Mouse (Mus musculus) embryonic facial prominence, embryonic 14.5 days (tissue): ENCODE results near the gene Rasgef1c. TPM values are rescaled to one million over a fixed set of nuclear protein-coding genes. Genes with fewer than 3 reads are reported as not detected.
A peak's percentile ranks its signal among the peaks of the same experiment; 100 is the strongest.

Source experiments
- ATAC-seq: fragments of 200-750 bp; cut with Nextera tagmentation; 2 replicates; pipeline ENCODE4 v1.8.0; 2017; ENCODE audit warnings: low read depth, moderate number of reproducible peaks, moderate TSS enrichment
- DNase-seq: peaks from one replicate; pipeline ENCODE4 v3.0.0-alpha.2; 2015; ENCODE audit warnings: low spot score
- H3K27ac ChIP-seq: fragments of 300-500 bp; sonication (generic); replicated peaks from 2 replicates; pipeline ENCODE4 v1.5.1; 2014; ENCODE audit warnings: low read depth, mild to moderate bottlenecking, low read length, moderate library complexity
- H3K27me3 ChIP-seq: fragments of 300-500 bp; sonication (generic); replicated peaks from 2 replicates; pipeline ENCODE4 v1.6.1; 2014; ENCODE audit warnings: low read length; ENCODE audit not compliant: control insufficient read depth, insufficient read depth
- H3K36me3 ChIP-seq: fragments of 300-500 bp; sonication (generic); 2 replicates; pipeline ENCODE4 v1.6.1; 2014; ENCODE audit warnings: low read length, mixed read lengths; ENCODE audit not compliant: control insufficient read depth, insufficient read depth
- H3K4me1 ChIP-seq: fragments of 300-500 bp; sonication (generic); 2 replicates; pipeline ENCODE4 v1.6.1; 2014; ENCODE audit warnings: antibody characterized with exemption, low read length; ENCODE audit not compliant: control insufficient read depth, insufficient read depth
- H3K4me2 ChIP-seq: fragments of 300-500 bp; sonication (generic); 2 replicates; pipeline ENCODE4 v1.6.1; 2014; ENCODE audit warnings: low read depth, mild to moderate bottlenecking, low read length, moderate library complexity, mixed read lengths
- H3K4me3 ChIP-seq: fragments of 300-500 bp; sonication (generic); 2 replicates; pipeline ENCODE4 v1.5.1; 2014; ENCODE audit warnings: low read depth, mild to moderate bottlenecking, low read length
- H3K9ac ChIP-seq: fragments of 300-500 bp; sonication (generic); 2 replicates; pipeline ENCODE4 v1.6.1; 2014; ENCODE audit warnings: low read depth, mild to moderate bottlenecking, low read length, moderate library complexity, mixed read lengths
- H3K9me3 ChIP-seq: fragments of 300-500 bp; sonication (generic); 2 replicates; pipeline ENCODE4 v1.6.1; 2016; ENCODE audit warnings: low read length; ENCODE audit not compliant: control insufficient read depth
- WGBS: fragments of 180-500 bp; shearing (Covaris S2); extraction: QIAGEN DNeasy Blood & Tissue Kit; methylation state at CpG from one replicate; pipeline ENCODE4 v1.1.7; 2014; 5-methylcytosine and 5-hydroxymethylcytosine counted together
- polyA plus RNA-seq: library from polyadenylated mRNA; unstranded; fragments of >200 nt; fragmentation: Nextera tagmentation; extraction: Ambion mirVana; gene quantifications from 2 replicates; pipeline ENCODE4 v1.2.1, GENCODE M21; 2014

Rasgef1c gene
- polyA plus RNA-seq: 1.1 and 1.4 TPM in 2 replicates

DNA sequence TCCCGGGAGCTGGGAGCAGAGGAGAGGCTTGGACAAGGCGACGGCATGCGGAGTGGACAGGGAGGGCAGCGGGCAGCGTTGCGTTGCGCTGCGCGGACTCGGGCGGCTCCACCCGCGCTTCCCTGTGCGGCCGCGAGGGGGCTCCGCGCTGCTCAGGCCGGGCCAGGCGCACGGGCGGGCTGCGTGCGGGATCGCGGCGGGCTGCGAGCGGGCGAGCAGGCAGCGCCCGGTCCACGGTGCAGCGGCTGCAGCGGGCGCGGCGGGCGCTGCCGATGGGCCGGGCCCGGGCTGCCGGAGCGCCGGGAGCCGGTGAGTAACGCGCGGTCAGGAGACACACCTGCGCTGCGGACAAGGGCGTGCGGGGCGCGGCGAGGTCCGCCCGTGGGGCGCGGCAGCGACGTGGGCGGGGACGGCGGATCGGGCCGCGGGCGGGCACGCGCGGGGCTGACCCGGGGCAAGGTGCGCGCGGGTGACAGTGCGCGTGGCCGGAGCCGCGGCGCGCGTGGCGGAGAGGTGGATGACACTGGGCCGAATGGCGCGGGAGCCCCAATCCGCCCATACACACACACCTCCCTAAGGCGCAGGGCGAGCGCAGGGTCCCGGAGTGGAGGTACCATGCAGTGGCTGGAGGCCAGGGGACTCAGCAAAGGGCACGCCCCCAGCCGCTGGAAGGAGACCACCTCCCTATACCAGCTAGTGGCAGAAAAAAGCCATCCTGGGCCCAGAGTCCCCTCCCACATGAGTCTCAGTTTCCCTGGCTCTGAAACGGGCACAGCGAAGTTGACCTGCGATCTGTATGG, at the start of gene Rasgef1c:
Gene Rasgef1c (plus strand): TSS at position 177 of the 800 bp plus-strand sequence.
- Histone ChIP-seq H3K27me3 (peaks cover 39% of the 10 kb centered on the region), H3K9ac (peak within 1 kb of the TSS; percentile 67), H3K4me3 (peak within 1 kb of the TSS; percentile 67), H3K9me3 (peaks cover 6% of the 10 kb centered on the region), H3K4me2 (peak within 1 kb of the TSS; percentile 100), H3K27ac (no peak within 1 kb of the TSS), H3K4me1 (no peaks in the 10 kb centered on the region), H3K36me3 (no peaks in the 10 kb centered on the region)
- DNase-seq: peak; percentile 41
- peak; percentile 94 for ATAC-seq
- WGBS: 5% methylated on average over 18 of the region's 99 CpGs

DNA sequence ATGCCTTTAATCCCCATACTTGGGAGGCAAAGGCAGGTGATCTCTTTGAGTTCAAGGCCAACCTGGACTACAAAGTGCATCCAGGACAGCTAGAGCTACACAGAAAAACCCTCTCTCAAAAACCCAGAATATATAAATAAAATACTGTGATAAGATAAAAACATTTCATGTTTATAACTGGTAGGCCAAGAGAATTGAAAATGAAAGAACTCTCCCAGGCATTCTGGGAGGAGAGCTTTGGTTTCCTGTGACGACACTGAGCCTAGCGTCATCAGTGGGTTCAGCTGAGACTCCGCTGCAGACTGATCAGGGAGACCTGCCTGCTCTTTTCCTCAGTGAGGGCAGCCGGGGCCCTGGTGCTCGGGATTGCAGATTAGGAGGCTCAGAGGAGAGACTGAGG, 46.5 kb upstream of the Rasgef1c start:
- ATAC-seq (no peak), DNase-seq (no peak)
- Histone ChIP-seq H3K4me1 (no peaks in the 10 kb centered on the region), H3K4me3 (no peak overlapping the region), H3K27me3 (no peaks in the 10 kb centered on the region), H3K27ac (no peak overlapping the region), H3K9ac (no peak overlapping the region), H3K36me3 (peaks cover 25% of the 10 kb centered on the region), H3K4me2 (no peak overlapping the region), H3K9me3 (no peaks in the 10 kb centered on the region)
- 83% methylated on average over 5 of the region's 5 CpGs for WGBS

DNA sequence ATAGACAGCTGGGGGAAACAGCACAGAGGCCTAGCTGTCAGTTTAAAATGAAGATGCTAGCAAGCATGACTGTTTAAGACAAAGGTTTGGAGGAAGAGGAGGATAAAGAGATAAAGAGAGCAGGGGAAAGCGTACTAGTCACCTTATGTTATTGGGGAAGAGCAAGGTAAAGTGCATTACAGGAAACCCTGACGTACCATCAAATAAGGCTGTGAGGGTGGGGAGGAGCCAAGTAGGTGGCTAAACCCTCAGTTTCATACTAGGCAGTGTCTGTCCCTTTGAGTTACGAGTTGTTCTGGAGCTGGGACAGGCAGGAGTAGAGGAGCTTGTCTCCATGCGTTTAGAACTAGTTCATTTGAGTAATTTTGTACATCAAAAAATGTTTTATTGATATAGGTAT, 40.5 kb upstream of the Rasgef1c start:
- no peak overlapping the region for H3K4me2 ChIP-seq
- H3K27me3 ChIP-seq: no peaks in the 10 kb centered on the region
- ATAC-seq (no peak), DNase-seq (no peak)
- no peak overlapping the region for H3K4me3 ChIP-seq
- no peak overlapping the region for H3K9ac ChIP-seq
- peaks cover 22% of the 10 kb centered on the region for H3K36me3 ChIP-seq
- WGBS: 89% methylated on average over 4 of the region's 4 CpGs
- H3K27ac ChIP-seq: no peak overlapping the region
- no peaks in the 10 kb centered on the region for H3K4me1 ChIP-seq
- no peaks in the 10 kb centered on the region for H3K9me3 ChIP-seq

DNA sequence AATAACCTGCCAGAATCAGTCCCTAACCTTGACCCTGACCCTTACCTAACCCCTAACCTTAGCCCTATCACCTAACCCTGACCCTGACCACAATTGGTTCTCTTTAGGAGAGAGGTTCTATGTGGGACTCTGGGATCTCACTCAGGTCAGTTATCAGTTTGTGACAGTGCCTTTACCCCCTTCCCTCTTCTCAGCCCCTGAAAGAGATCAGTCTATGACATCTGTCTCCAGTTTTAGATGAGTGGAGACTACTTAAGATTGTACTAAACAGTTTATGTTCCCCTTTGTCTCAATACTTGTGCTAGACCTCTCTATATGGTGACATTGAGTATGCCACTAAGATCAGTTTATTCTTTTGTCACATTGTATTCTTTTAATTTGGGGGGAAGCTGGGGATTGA, 37.7 kb upstream of the Rasgef1c start:
- no peak for DNase-seq
- Histone ChIP-seq H3K9ac (no peak overlapping the region), H3K9me3 (no peaks in the 10 kb centered on the region), H3K27ac (no peak overlapping the region), H3K36me3 (peaks cover 19% of the 10 kb centered on the region), H3K4me3 (no peak overlapping the region), H3K27me3 (no peaks in the 10 kb centered on the region), H3K4me1 (no peaks in the 10 kb centered on the region), H3K4me2 (no peak overlapping the region)
- no peak for ATAC-seq

DNA sequence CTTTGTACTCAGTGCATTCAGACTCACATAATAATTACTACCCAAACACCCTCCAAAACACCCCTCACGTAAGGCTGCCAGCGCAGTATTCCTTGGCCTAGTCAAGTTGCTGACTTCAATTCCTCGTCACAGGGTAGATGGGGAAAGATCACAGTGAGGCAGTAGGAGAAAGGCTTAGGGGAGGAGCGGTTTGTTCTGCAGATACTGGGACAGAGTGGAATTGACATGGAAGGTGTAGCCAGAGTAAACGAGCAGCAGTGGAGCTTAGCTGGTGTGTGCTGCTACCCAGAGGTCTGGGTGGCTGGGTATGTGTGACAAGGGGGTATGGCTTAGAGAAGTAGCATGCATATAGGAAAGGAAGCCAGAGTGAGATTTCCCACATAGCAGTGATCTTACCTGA, 34.3 kb upstream of the Rasgef1c start:
- Histone ChIP-seq H3K27ac (no peak overlapping the region), H3K9me3 (no peaks in the 10 kb centered on the region), H3K4me1 (no peaks in the 10 kb centered on the region), H3K4me3 (no peak overlapping the region), H3K4me2 (no peak overlapping the region), H3K27me3 (no peaks in the 10 kb centered on the region), H3K36me3 (peaks cover 38% of the 10 kb centered on the region), H3K9ac (no peak overlapping the region)
- DNase-seq: no peak
- 88% methylated on average over 5 of the region's 5 CpGs for WGBS
- ATAC-seq: no peak

DNA sequence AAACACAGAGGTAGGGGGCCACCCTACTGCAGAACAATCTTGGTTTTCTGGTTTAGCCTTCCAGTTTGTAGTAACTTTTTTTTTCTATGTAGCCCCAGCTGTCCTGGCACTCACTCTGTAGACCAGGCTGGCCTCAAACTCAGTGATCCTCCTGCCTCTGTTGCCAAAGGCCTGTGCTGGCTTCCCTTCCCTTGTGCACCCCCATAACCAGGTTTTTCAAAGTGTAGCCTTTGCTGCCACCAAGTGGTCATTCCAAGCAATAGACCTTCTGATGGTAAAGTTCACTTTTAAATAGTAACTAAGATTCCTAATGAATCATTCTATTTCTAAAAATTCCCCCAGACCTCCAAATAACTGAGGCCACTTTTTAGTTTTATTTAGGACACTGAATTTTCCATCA, 31.9 kb upstream of the Rasgef1c start:
- Histone ChIP-seq H3K4me1 (no peaks in the 10 kb centered on the region), H3K4me2 (no peak overlapping the region), H3K36me3 (peaks cover 41% of the 10 kb centered on the region), H3K9ac (no peak overlapping the region), H3K27me3 (no peaks in the 10 kb centered on the region), H3K4me3 (no peak overlapping the region), H3K27ac (no peak overlapping the region), H3K9me3 (no peaks in the 10 kb centered on the region)
- DNase-seq: peak; percentile 52
- ATAC-seq: peak; percentile 44; the same call in 1 of the 2 replicates

DNA sequence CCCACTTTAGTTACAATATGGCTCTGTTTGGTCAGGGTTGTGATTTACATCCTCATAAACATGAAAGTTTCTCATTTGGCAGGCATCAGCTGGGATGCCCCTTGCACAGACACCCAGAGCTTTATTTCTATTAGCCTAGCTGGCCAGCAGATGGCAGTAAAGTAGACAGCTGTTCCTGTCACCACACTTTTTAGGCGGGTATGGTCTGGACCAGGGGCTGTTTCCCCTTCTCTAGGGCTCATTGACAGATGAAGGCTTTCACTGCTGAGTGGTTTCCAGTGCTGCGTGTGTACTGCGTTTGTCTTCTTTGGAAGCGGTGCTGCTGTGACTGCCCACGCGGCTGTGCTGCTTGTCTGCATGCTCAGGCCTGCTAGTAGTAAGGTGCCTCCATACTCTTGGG, 29.7 kb upstream of the Rasgef1c start:
- no peak overlapping the region for H3K4me2 ChIP-seq
- peaks cover 47% of the 10 kb centered on the region for H3K36me3 ChIP-seq
- H3K9ac ChIP-seq: peak overlapping the region; percentile 5; the same call in 1 of the 2 replicates
- ATAC-seq (0 out of 2 replicates have a peak, but pooled peaks have one; percentile 30), DNase-seq (peak; percentile 65)
- 52% methylated on average over 6 of the region's 6 CpGs for WGBS
- 0 out of 2 replicates have a peak, but pooled peaks cover 2% of the 10 kb centered on the region for H3K4me1 ChIP-seq
- no peaks in the 10 kb centered on the region for H3K27me3 ChIP-seq
- no peaks in the 10 kb centered on the region for H3K9me3 ChIP-seq
- H3K27ac ChIP-seq: no peak overlapping the region
- H3K4me3 ChIP-seq: no peak overlapping the region

DNA sequence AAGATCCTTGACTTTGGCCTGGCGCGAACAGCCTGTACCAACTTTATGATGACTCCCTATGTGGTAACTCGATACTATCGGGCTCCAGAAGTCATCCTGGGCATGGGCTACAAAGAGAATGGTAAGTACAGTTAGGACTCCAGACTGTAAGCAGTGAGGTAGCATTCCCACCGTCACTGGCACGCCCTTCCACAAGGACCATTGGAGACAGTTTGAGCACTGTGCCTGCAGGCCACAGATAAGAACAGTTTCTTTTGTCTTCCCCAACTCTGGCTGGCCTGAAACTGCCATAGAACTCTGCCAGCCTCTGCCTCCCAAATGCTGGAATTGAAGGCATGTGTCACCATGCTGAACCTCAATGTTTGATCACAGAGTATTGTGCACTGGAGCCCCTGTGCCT, 28.9 kb upstream of the Rasgef1c start:
- H3K4me3 ChIP-seq: no peak overlapping the region
- H3K9ac ChIP-seq: no peak overlapping the region
- WGBS: 85% methylated on average over 6 of the region's 6 CpGs
- H3K4me1 ChIP-seq: 0 out of 2 replicates have a peak, but pooled peaks cover 6% of the 10 kb centered on the region
- H3K27ac ChIP-seq: no peak overlapping the region
- no peak for DNase-seq
- no peak for ATAC-seq
- no peaks in the 10 kb centered on the region for H3K27me3 ChIP-seq
- peaks cover 43% of the 10 kb centered on the region for H3K36me3 ChIP-seq
- H3K9me3 ChIP-seq: no peaks in the 10 kb centered on the region
- H3K4me2 ChIP-seq: no peak overlapping the region
